Mouse (Mus musculus): ENCODE measurements around the gene Crybb1. TPM values are rescaled to one million over a fixed set of nuclear protein-coding genes. Genes with fewer than 3 reads are reported as not detected.
A peak's percentile ranks its signal among the peaks of the same experiment; 100 is the strongest.

The Crybb1 gene
- polyA plus RNA-seq, 1 experiment from 2014 or later, result 0.73 TPM

GRCm38 (mm10) chr5:112240761-112241160, 14.9 kb upstream of the Crybb1 start:
- Histone ChIP-seq H3K9me3 (ENCODE audit: control insufficient read depth, low read length) (no peaks in the 10 kb centered on the region), H3K27me3 (ENCODE audit: control insufficient read depth, insufficient read depth, low read length) (no peaks in the 10 kb centered on the region), H3K36me3 (ENCODE audit: control insufficient read depth, insufficient read depth, low read length) (no peaks in the 10 kb centered on the region), H3K4me2 (ENCODE audit: low read depth, low read length, severe bottlenecking) (no peak overlapping the region), H3K9ac (ENCODE audit: low read length) (peak overlapping the region; percentile 20; the same call in 1 of the 2 replicates), H3K27ac (ENCODE audit: low read depth, low read length) (no peak overlapping the region), H3K4me3 (ENCODE audit: low read depth, low read length) (no peak overlapping the region), H3K4me1 (replicated peaks; ENCODE audit: control insufficient read depth, insufficient read depth, low read length) (peaks cover 29% of the 10 kb centered on the region)
- WGBS, result 4% methylated on average over 10 of the region's 10 CpGs
- DNase-seq (ENCODE audit: low spot score), result peak; percentile 93
- peak; percentile 23; the same call in 1 of the 2 replicates for ATAC-seq (replicated peaks; ENCODE audit: low FRiP score)

DNA sequence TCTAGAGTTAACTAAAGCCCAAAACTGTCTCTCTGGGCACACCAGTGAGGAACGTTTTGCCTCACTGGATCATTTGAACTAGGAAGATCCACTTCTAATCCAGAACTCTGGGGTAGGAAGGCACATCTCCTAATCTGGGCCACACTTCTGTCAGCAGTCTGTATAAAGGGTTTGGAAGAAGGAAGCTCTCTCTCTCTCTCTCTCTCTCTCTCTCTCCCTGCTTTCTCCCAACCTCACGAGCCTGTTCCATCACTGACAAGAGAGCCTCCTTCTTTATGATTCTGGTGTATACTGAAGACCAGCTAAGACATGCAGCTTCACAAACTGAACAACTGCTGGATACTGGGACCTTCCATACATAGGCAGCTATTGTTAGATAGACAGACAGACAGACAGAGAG, 13.8 kb upstream of the Crybb1 start:
- DNase-seq (ENCODE audit: low spot score) (no peak), ATAC-seq (replicated peaks; ENCODE audit: low FRiP score) (no peak)
- WGBS, result 82% methylated on average over 2 of the region's 2 CpGs
- Histone ChIP-seq H3K27me3 (ENCODE audit: control insufficient read depth, insufficient read depth, low read length) (no peaks in the 10 kb centered on the region), H3K4me1 (replicated peaks; ENCODE audit: control insufficient read depth, insufficient read depth, low read length) (peaks cover 23% of the 10 kb centered on the region), H3K9ac (ENCODE audit: low read length) (no peak overlapping the region), H3K27ac (ENCODE audit: low read depth, low read length) (no peak overlapping the region), H3K9me3 (ENCODE audit: control insufficient read depth, low read length) (no peaks in the 10 kb centered on the region), H3K4me2 (ENCODE audit: low read depth, low read length, severe bottlenecking) (no peak overlapping the region), H3K36me3 (ENCODE audit: control insufficient read depth, insufficient read depth, low read length) (no peaks in the 10 kb centered on the region), H3K4me3 (ENCODE audit: low read depth, low read length) (no peak overlapping the region)

GRCm38 (mm10) chr5:112242361-112242778, 13.2 kb upstream of the Crybb1 start:
- Histone ChIP-seq H3K4me3 (ENCODE audit: low read depth, low read length) (no peak overlapping the region), H3K9ac (ENCODE audit: low read length) (no peak overlapping the region), H3K4me1 (replicated peaks; ENCODE audit: control insufficient read depth, insufficient read depth, low read length) (peaks cover 18% of the 10 kb centered on the region), H3K27me3 (ENCODE audit: control insufficient read depth, insufficient read depth, low read length) (no peaks in the 10 kb centered on the region), H3K9me3 (ENCODE audit: control insufficient read depth, low read length) (no peaks in the 10 kb centered on the region), H3K27ac (ENCODE audit: low read depth, low read length) (no peak overlapping the region), H3K4me2 (ENCODE audit: low read depth, low read length, severe bottlenecking) (no peak overlapping the region), H3K36me3 (ENCODE audit: control insufficient read depth, insufficient read depth, low read length) (no peaks in the 10 kb centered on the region)
- 73% methylated on average over 5 of the region's 5 CpGs for WGBS
- DNase-seq (ENCODE audit: low spot score), result no peak
- no peak for ATAC-seq (replicated peaks; ENCODE audit: low FRiP score)

DNA sequence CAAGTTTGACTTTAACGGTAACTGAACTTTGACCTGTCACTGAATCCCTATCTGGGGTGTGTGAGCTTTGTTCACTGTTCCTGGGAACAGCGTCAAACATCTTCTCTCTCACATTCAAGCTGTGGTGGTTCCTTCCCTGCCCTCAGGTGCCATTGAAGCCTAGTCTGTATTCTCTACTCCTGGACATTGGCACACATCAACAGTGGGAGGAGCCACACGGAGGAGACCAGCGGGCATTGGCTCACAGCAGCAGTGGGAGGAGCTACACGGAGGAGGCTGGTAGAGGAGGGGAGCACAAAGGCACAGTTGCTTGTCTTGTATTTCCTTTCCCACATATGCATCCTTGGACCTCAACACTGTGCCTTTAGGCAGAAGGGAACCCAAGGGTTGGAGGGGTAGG, 12.6 kb upstream of the Crybb1 start:
- Histone ChIP-seq H3K27ac (ENCODE audit: low read depth, low read length) (no peak overlapping the region), H3K36me3 (ENCODE audit: control insufficient read depth, insufficient read depth, low read length) (no peaks in the 10 kb centered on the region), H3K9me3 (ENCODE audit: control insufficient read depth, low read length) (no peaks in the 10 kb centered on the region), H3K27me3 (ENCODE audit: control insufficient read depth, insufficient read depth, low read length) (no peaks in the 10 kb centered on the region), H3K4me2 (ENCODE audit: low read depth, low read length, severe bottlenecking) (no peak overlapping the region), H3K9ac (ENCODE audit: low read length) (no peak overlapping the region), H3K4me3 (ENCODE audit: low read depth, low read length) (no peak overlapping the region), H3K4me1 (replicated peaks; ENCODE audit: control insufficient read depth, insufficient read depth, low read length) (peaks cover 12% of the 10 kb centered on the region)
- ATAC-seq (replicated peaks; ENCODE audit: low FRiP score) (no peak), DNase-seq (ENCODE audit: low spot score) (no peak)
- WGBS, result 67% methylated on average over 5 of the region's 5 CpGs

GRCm38 (mm10) chr5:112243539-112244274, 11.9 kb upstream of the Crybb1 start:
- 80% methylated on average over 10 of the region's 10 CpGs for WGBS
- peaks cover 7% of the 10 kb centered on the region for H3K4me1 ChIP-seq (replicated peaks; ENCODE audit: control insufficient read depth, insufficient read depth, low read length)

GRCm38 (mm10) chr5:112244275-112244562, 11.4 kb upstream of the Crybb1 start:
- no peak overlapping the region for H3K9ac ChIP-seq (ENCODE audit: low read length)
- H3K27me3 ChIP-seq (ENCODE audit: control insufficient read depth, insufficient read depth, low read length), result no peaks in the 10 kb centered on the region
- peaks cover 4% of the 10 kb centered on the region for H3K4me1 ChIP-seq (replicated peaks; ENCODE audit: control insufficient read depth, insufficient read depth, low read length)
- H3K27ac ChIP-seq (ENCODE audit: low read depth, low read length), result no peak overlapping the region
- no peak overlapping the region for H3K4me2 ChIP-seq (ENCODE audit: low read depth, low read length, severe bottlenecking)
- H3K9me3 ChIP-seq (ENCODE audit: control insufficient read depth, low read length), result no peaks in the 10 kb centered on the region
- no peak for DNase-seq (ENCODE audit: low spot score)
- 76% methylated on average over 1 of the region's 1 CpGs for WGBS
- no peaks in the 10 kb centered on the region for H3K36me3 ChIP-seq (ENCODE audit: control insufficient read depth, insufficient read depth, low read length)
- H3K4me3 ChIP-seq (ENCODE audit: low read depth, low read length), result no peak overlapping the region
- ATAC-seq (replicated peaks; ENCODE audit: low FRiP score), result no peak

More at GRCm38 (mm10) chr5:112243539-112244274, 11.9 kb upstream of the Crybb1 start:
- ATAC-seq (replicated peaks; ENCODE audit: low FRiP score) (no peak), DNase-seq (ENCODE audit: low spot score) (no peak)
- no peak overlapping the region for H3K4me3 ChIP-seq (ENCODE audit: low read depth, low read length)
- H3K27ac ChIP-seq (ENCODE audit: low read depth, low read length), result no peak overlapping the region
- H3K9me3 ChIP-seq (ENCODE audit: control insufficient read depth, low read length), result no peaks in the 10 kb centered on the region
- H3K36me3 ChIP-seq (ENCODE audit: control insufficient read depth, insufficient read depth, low read length), result no peaks in the 10 kb centered on the region
- no peak overlapping the region for H3K4me2 ChIP-seq (ENCODE audit: low read depth, low read length, severe bottlenecking)
- H3K9ac ChIP-seq (ENCODE audit: low read length), result no peak overlapping the region
- no peaks in the 10 kb centered on the region for H3K27me3 ChIP-seq (ENCODE audit: control insufficient read depth, insufficient read depth, low read length)

- no peak for DNase-seq (ENCODE audit: low spot score)
- H3K27me3 ChIP-seq (ENCODE audit: control insufficient read depth, insufficient read depth, low read length), result no peaks in the 10 kb centered on the region
- H3K9ac ChIP-seq (ENCODE audit: low read length), result no peak overlapping the region
- no peak overlapping the region for H3K27ac ChIP-seq (ENCODE audit: low read depth, low read length)
- H3K9me3 ChIP-seq (ENCODE audit: control insufficient read depth, low read length), result no peaks in the 10 kb centered on the region
- no peaks in the 10 kb centered on the region for H3K36me3 ChIP-seq (ENCODE audit: control insufficient read depth, insufficient read depth, low read length)
- 51% methylated on average over 8 of the region's 8 CpGs for WGBS
- no peak overlapping the region for H3K4me3 ChIP-seq (ENCODE audit: low read depth, low read length)
- no peak overlapping the region for H3K4me2 ChIP-seq (ENCODE audit: low read depth, low read length, severe bottlenecking)
- ATAC-seq (replicated peaks; ENCODE audit: low FRiP score), result no peak
- H3K4me1 ChIP-seq (replicated peaks; ENCODE audit: control insufficient read depth, insufficient read depth, low read length), result peaks cover 2% of the 10 kb centered on the region; the same call in 1 of the 2 replicates
Measured at GRCm38 (mm10) chr5:112244890-112245615, 10.6 kb upstream of the Crybb1 start.

DNA sequence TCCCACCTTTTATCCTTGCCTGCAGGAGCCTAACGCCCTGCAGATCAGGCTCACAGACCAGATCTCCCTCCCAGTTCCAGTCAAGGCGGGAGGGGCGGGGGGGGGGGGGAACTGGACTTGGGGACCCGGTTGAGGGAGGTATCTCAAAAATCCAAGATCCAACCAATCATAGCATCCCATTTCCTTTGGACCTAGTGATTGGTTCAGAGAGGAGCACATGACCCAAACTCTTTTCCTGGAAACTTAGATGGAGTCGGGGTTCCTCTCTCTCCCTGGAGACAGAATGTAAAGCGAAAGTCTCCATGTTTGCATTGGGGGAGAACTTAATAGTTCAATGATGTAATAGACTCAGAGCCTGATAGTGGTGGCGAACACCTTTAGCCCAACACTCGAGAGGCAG, 8.2 kb upstream of the Crybb1 start:
- DNase-seq (ENCODE audit: low spot score) (no peak), ATAC-seq (replicated peaks; ENCODE audit: low FRiP score) (no peak)
- Histone ChIP-seq H3K4me3 (ENCODE audit: low read depth, low read length) (no peak overlapping the region), H3K27ac (ENCODE audit: low read depth, low read length) (no peak overlapping the region), H3K9me3 (ENCODE audit: control insufficient read depth, low read length) (no peaks in the 10 kb centered on the region), H3K36me3 (ENCODE audit: control insufficient read depth, insufficient read depth, low read length) (no peaks in the 10 kb centered on the region), H3K4me1 (replicated peaks; ENCODE audit: control insufficient read depth, insufficient read depth, low read length) (no peaks in the 10 kb centered on the region), H3K4me2 (ENCODE audit: low read depth, low read length, severe bottlenecking) (no peak overlapping the region), H3K27me3 (ENCODE audit: control insufficient read depth, insufficient read depth, low read length) (no peaks in the 10 kb centered on the region), H3K9ac (ENCODE audit: low read length) (no peak overlapping the region)
- WGBS, result 47% methylated on average over 8 of the region's 8 CpGs

Measured in forebrain, embryonic 11.5 days (tissue).